Mouse (Mus musculus) heart, embryonic 15.5 days (tissue): ENCODE measurements at regions not wholly inside any gene's neighbourhood (a gene's known extent, or its start where the extent isn't known, plus 50 kb on each side); places are given as distances from the start of the nearest gene placed in this dataset.

Source experiments
- ATAC-seq: fragments of 200-750 bp; cut with Nextera tagmentation; replicated peaks from 2 replicates; pipeline ENCODE4 v1.8.0; 2017; ENCODE audit warnings: low read depth, moderate TSS enrichment; ENCODE audit not compliant: insufficient number of reproducible peaks, insufficient read depth, low FRiP score
- H3K27ac ChIP-seq: fragments of 300-500 bp; sonication (generic); 2 replicates; pipeline ENCODE4 v1.5.1; 2015; ENCODE audit warnings: mild to moderate bottlenecking, inconsistent platforms
- H3K27me3 ChIP-seq: fragments of 300-500 bp; sonication (generic); 2 replicates; pipeline ENCODE4 v1.6.1; 2015; ENCODE audit warnings: inconsistent platforms
- H3K36me3 ChIP-seq: fragments of 300-500 bp; sonication (generic); 2 replicates; pipeline ENCODE4 v1.6.1; 2015; ENCODE audit warnings: mild to moderate bottlenecking, inconsistent platforms
- H3K4me1 ChIP-seq: fragments of 300-500 bp; sonication (generic); replicated peaks from 2 replicates; pipeline ENCODE4 v1.6.1; 2015; ENCODE audit warnings: inconsistent platforms
- H3K4me2 ChIP-seq: fragments of 300-500 bp; sonication (generic); 2 replicates; pipeline ENCODE4 v1.6.1; 2015; ENCODE audit warnings: inconsistent platforms, mild to moderate bottlenecking, moderate library complexity
- H3K4me3 ChIP-seq: fragments of 300-500 bp; sonication (generic); 2 replicates; pipeline ENCODE4 v1.5.1; 2015; ENCODE audit warnings: mild to moderate bottlenecking, inconsistent platforms
- H3K9ac ChIP-seq: fragments of 300-500 bp; sonication (generic); 2 replicates; pipeline ENCODE4 v1.6.1; 2015; ENCODE audit warnings: mild to moderate bottlenecking, inconsistent platforms
- H3K9me3 ChIP-seq: fragments of 300-500 bp; sonication (generic); replicated peaks from 2 replicates; pipeline ENCODE4 v1.6.1; 2016; ENCODE audit warnings: inconsistent platforms
- WGBS: fragments of 180-500 bp; shearing (Covaris S2); methylation state at CpG from one replicate; pipeline ENCODE4 v1.1.7; 2015; ENCODE audit warnings: mixed read lengths; 5-methylcytosine and 5-hydroxymethylcytosine counted together

- WGBS, result 79% methylated on average over 3 of the region's 3 CpGs
These were observed 66.6 kb upstream of the Lcorl start for GRCm38 (mm10) chr5:45923907-45924594.

More at GRCm38 (mm10) chr5:45923907-45924594, 66.6 kb upstream of the Lcorl start:
- H3K9ac ChIP-seq, result no peak overlapping the region
- no peaks in the 10 kb centered on the region for H3K36me3 ChIP-seq
- H3K27ac ChIP-seq, result no peak overlapping the region
- H3K27me3 ChIP-seq, result no peaks in the 10 kb centered on the region
- peaks cover 4% of the 10 kb centered on the region for H3K4me1 ChIP-seq
- no peaks in the 10 kb centered on the region for H3K9me3 ChIP-seq
- H3K4me3 ChIP-seq, result no peak overlapping the region
- H3K4me2 ChIP-seq, result no peak overlapping the region
- no peak for ATAC-seq
